Mouse (Mus musculus): ENCODE results near the gene Aqp7. TPM values are rescaled to one million over a fixed set of nuclear protein-coding genes. Genes with fewer than 3 reads are reported as not detected.

Aqp7 gene
- total and polyA plus RNA-seq, 3 experiments = 0.10 TPM; not detected in 2

DNA sequence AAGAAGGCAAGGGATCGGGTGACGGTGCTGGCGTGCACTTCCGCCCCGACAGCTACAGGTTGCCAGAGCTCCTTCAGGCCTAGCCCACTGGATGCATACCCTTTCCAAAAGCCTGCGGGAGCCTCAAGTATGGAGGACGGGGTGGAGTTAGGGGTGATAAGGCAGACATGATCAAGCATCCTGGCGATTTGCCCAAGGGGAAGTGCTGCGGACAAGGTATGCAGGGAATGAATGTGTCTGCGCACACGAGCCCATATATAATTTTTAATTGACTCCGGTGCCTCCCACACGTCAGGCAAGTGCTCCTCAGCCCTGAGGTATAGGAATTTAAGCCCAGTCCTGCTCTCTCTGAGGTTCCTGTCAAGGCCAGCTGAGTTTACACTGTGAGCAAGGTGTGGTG, 7.2 kb upstream of the Aqp7 start:
- H3K36me3 ChIP-seq (replicated peaks in 1 of 2; ENCODE audit: control insufficient read depth in 1 of 2, insufficient read depth in 1 of 2, low read length in 1 of 2) = no peaks in the 10 kb centered on the region
- dilution Hi-C loops (cut with MboI; ENCODE audit: extremely low pct_ligation_motif_present, extremely low pct_unique_long_range_greater_than_20kb, low sequenced_read_pairs) = no loop called here
- no peak overlapping the region for H3K4me2 ChIP-seq (ENCODE audit: insufficient read depth, low read depth, poor library complexity, severe bottlenecking)
- DNase-seq (ENCODE audit: extremely low read depth) = no peak
- H3K79me2 ChIP-seq (replicated peaks; ENCODE audit: control insufficient read depth, extremely low read depth, insufficient read depth, poor library complexity, severe bottlenecking) = no peaks in the 10 kb centered on the region
- TF ChIP-seq IRF4 (IDR thresholded peaks at IDR 0.05; ENCODE audit: low read depth, low read length) (no peak), MAX (IDR thresholded peaks at IDR 0.05; ENCODE audit: low read length) (no peak), CHD1 (IDR thresholded peaks at IDR 0.05; ENCODE audit: low read depth, low read length) (no peak), RAD21 (IDR thresholded peaks at IDR 0.05; ENCODE audit: low read depth, low read length) (no peak), ZNF384 (IDR thresholded peaks at IDR 0.05; ENCODE audit: low read depth, low read length) (no peak), UBTF (IDR thresholded peaks at IDR 0.05; ENCODE audit: low read depth, low read length) (no peak), TCF12 (IDR thresholded peaks at IDR 0.05; ENCODE audit: low read depth, low read length) (no peak), ZC3H11A (IDR thresholded peaks at IDR 0.05; ENCODE audit: low read depth, low read length) (no peak), BHLHE40 (IDR thresholded peaks at IDR 0.05; ENCODE audit: low read depth, low read length) (no peak), E2F4 (IDR thresholded peaks at IDR 0.05; ENCODE audit: insufficient replicate concordance, low read depth, low read length) (no peak), ELF1 (IDR thresholded peaks at IDR 0.05; ENCODE audit: low read depth, low read length) (no peak), RCOR1 (conservative IDR thresholded peaks at IDR 0.05; ENCODE audit: low read depth, low read length) (no peak), MYC (IDR thresholded peaks at IDR 0.05; ENCODE audit: low read depth, low read length) (no peak), MAZ (IDR thresholded peaks at IDR 0.05; ENCODE audit: low read depth, low read length) (no peak), TBP (conservative IDR thresholded peaks at IDR 0.05; ENCODE audit: low read depth, low read length) (no peak)
- in situ Hi-C loops (cut with MboI; ENCODE audit: low pct_ligation_motif_present, low pct_unique_long_range_greater_than_20kb, low sequenced_read_pairs) = no loop called here
- H3K4me1 ChIP-seq (ENCODE audit: control insufficient read depth in 1 of 2, insufficient read depth in 2 of 2) = peaks cover 0 to 7% of the 10 kb centered on the region in 2 experiments; a peak in 3 of 4 replicates
- H3K9me3 ChIP-seq (replicated peaks; ENCODE audit: low read length) = no peaks in the 10 kb centered on the region
- no peak overlapping the region for H3K4me3 ChIP-seq (replicated peaks in 1 of 3; ENCODE audit: low read depth in 2 of 3, low read length in 2 of 3, poor library complexity in 1 of 3)
- H3K27ac ChIP-seq (ENCODE audit: insufficient read depth, low read depth) = no peak overlapping the region
- no peak overlapping the region for H3K9ac ChIP-seq (ENCODE audit: insufficient read depth, low read depth)
- H3K27me3 ChIP-seq (replicated peaks) = peaks cover 1% of the 10 kb centered on the region

DNA sequence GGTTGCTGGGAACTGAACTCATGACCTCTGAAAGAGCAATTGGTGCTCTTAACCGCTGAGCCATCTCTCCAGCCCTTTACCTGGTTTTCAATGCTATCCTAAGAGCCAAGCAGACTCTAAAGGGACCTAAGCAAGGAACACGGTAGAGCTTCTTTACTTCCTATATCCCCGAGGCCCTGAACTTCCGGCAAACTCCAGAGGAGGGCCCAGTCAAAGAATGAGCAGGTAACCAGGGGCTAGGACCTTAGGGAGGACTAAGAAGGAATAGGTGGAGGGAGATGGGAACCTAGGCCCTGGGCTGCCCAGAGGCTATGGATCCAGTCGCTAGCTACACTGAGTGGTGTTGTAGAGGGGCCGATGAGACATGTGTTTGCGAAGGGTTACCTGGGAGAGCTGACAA, 3.8 kb upstream of the Aqp7 start:
- Histone ChIP-seq H3K9me3 (replicated peaks; ENCODE audit: low read length) (no peaks in the 10 kb centered on the region), H3K4me1 (ENCODE audit: control insufficient read depth in 1 of 2, insufficient read depth in 2 of 2) (peaks cover 0 to 7% of the 10 kb centered on the region in 2 experiments; a peak in 3 of 4 replicates), H3K27me3 (replicated peaks) (peaks cover 16% of the 10 kb centered on the region), H3K9ac (ENCODE audit: insufficient read depth, low read depth) (no peak overlapping the region), H3K27ac (ENCODE audit: insufficient read depth, low read depth) (no peak overlapping the region), H3K79me2 (replicated peaks; ENCODE audit: control insufficient read depth, extremely low read depth, insufficient read depth, poor library complexity, severe bottlenecking) (no peaks in the 10 kb centered on the region), H3K4me3 (replicated peaks in 1 of 3; ENCODE audit: low read depth in 2 of 3, low read length in 2 of 3, poor library complexity in 1 of 3) (no peak overlapping the region), H3K36me3 (replicated peaks in 1 of 2; ENCODE audit: control insufficient read depth in 1 of 2, insufficient read depth in 1 of 2, low read length in 1 of 2) (no peaks in the 10 kb centered on the region), H3K4me2 (ENCODE audit: insufficient read depth, low read depth, poor library complexity, severe bottlenecking) (no peak overlapping the region)
- dilution Hi-C loops (cut with MboI; ENCODE audit: extremely low pct_ligation_motif_present, extremely low pct_unique_long_range_greater_than_20kb, low sequenced_read_pairs) = no loop called here
- TF ChIP-seq ZC3H11A (IDR thresholded peaks at IDR 0.05; ENCODE audit: low read depth, low read length) (no peak), USF1 (IDR thresholded peaks at IDR 0.05; ENCODE audit: low read depth, low read length) (no peak), SIN3A (IDR thresholded peaks at IDR 0.05; ENCODE audit: low read length) (no peak), ZMIZ1 (IDR thresholded peaks at IDR 0.05; ENCODE audit: low read depth, low read length) (no peak), JUND (conservative IDR thresholded peaks at IDR 0.05; ENCODE audit: low read depth, low read length) (no peak), GABPA (IDR thresholded peaks at IDR 0.05; ENCODE audit: insufficient replicate concordance, low read depth, low read length) (no peak), MAX (IDR thresholded peaks at IDR 0.05; ENCODE audit: low read length) (no peak), TBP (conservative IDR thresholded peaks at IDR 0.05; ENCODE audit: low read depth, low read length) (no peak), BHLHE40 (IDR thresholded peaks at IDR 0.05; ENCODE audit: low read depth, low read length) (no peak)
- in situ Hi-C loops (cut with MboI; ENCODE audit: low pct_ligation_motif_present, low pct_unique_long_range_greater_than_20kb, low sequenced_read_pairs) = no loop called here
- DNase-seq (ENCODE audit: extremely low read depth) = no peak

Measured in CH12.LX (cell line).